Mouse (Mus musculus): Measurements from ENCODE around the gene Mcpt9. TPM values are rescaled to one million over a fixed set of nuclear protein-coding genes. Genes with fewer than 3 reads are reported as not detected.
"Not testable (repeated sequence)": the region's sequence is repeated elsewhere in the genome, so short reads cannot be mapped to it uniquely, and the experiment has no call there.

Mcpt9 gene
- total RNA-seq (2021) = not detected
- long read RNA-seq = 0 reads

DNA sequence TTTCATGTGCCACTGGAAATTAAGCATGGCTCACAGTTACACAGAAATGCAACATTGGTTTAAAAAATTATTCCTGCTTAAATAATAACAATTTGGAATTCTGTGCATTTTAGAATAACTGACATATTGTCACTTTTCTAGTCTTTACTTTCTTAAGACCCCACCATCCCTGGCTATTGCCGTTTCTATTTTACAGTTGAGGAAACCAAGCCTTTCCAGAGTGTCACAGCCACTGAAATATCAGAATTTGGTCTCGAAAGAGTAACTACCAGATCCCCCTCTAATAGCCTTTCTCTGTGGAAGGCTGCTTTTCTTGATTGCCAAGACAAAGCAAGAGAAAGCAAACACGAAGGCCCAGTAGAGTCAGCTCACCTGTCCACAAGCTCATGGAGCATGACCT lies at the start of gene Mcpt9:
Mcpt9 (minus strand) TSS at position 101 of the 400 bp plus-strand sequence.
- not testable (repeated sequence) for DNase-seq (ENCODE audit: low spot score in 2 of 2)

DNA sequence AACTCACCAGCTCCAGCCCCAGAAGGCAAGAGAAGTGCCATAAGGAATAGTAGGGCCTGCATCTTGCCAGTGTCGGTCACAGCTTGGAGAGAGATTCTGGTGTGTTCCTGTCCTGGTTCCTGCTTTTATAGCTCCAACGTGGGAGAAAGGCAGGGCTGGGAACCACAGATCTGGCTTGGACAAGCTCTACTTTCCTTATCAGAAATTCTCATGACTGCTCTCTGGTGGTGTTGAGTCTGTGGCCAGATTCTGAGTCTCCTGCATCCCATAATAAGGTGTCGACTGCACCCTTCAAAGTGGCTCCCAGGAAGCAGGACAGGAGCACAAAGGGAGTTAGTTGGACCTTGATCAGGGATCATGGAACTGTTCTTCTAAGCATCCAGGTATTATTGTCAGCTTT lies 31.9 kb upstream of the Mcpt9 start, which contains the start of gene Mcpt4:
Mcpt4 (minus strand) TSS at position 101 of the 400 bp plus-strand sequence.
- DNase-seq (ENCODE audit: low spot score in 2 of 2) = not testable (repeated sequence)

DNA sequence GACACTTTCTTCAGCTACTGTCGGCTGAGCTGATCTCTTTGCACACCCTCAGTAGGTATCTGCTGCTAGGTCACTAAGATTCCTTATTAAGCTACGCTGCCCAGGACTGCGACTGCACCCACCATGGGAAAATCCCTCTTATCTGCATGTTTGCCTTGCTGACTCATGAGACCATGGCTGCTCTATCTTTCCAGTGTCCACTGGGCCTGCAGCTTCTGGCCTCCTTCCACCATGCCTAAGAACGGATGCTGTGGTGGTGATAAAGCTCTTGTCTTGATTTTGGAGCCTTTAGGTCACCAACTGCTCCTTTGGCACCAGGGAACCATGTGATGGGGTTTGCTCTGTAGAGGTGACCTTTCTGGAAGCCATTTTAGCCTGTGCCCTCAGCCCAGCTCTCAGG lies 27.4 kb upstream of the Mcpt9 start:
- DNase-seq (ENCODE audit: low spot score in 2 of 2) = no peak

DNA sequence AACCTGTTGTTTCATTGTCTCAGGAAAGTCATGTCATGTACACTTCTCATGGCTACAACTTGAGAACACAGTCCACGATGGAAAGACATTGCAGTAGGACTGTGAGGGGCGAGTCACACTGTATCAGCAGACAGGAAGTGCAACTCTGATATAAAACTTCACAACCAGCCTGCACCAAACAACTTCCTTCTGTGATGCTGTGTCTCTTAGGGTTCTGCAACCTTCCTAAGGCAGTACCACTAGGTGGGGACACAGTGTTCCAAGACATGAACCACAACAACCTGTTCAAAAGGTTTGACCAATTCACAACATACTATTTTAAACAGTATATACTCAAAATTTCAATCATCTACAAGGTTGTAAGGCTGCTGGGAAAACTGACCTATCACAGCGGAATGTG lies 25.1 kb upstream of the Mcpt9 start:
- no peak for DNase-seq (ENCODE audit: low spot score in 2 of 2)

DNA sequence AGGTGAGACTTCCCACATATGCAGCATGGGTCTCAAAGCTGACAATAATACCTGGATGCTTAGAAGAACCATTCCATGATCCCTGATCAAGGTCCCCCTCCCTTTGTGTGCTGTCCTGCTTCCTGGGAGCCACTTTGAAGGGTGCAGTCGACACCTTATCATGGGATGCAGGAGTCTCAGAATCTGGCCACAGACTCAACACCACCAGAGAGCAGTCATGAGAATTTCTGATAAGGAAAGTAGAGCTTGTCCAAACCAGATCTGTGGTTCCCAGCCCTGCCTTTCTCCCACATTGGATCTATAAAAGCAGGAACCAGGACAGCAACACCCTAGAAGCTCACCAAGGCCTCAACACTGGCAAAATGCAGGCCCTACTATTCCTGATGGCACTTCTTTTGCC lies 11.5 kb upstream of the Mcpt9 start, which contains the start of gene Mcpt2:
Mcpt2 (plus strand) TSS at position 250 of the 400 bp plus-strand sequence.
- DNase-seq (ENCODE audit: low spot score in 2 of 2) = not testable (repeated sequence)

DNA sequence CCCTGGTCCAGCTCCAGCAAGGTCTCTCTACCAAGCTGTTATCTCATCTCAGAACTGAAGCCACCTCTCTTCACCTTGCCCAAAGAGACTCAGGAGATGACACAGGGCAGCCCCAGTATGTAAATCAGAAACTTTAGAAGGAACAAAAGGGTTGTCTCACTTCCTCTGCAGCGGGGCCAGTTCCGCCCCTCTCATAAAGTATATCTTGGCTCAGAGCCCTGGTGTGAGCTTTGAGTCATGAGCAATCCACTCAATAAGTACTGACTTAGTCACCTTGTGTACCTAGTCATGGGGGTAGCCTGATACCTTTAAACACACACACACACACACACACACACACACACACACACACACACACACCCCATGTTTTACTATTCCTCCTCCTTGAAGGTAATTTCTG lies 4.1 kb upstream of the Mcpt9 start:
- no peak for DNase-seq (ENCODE audit: low spot score in 2 of 2)

DNA sequence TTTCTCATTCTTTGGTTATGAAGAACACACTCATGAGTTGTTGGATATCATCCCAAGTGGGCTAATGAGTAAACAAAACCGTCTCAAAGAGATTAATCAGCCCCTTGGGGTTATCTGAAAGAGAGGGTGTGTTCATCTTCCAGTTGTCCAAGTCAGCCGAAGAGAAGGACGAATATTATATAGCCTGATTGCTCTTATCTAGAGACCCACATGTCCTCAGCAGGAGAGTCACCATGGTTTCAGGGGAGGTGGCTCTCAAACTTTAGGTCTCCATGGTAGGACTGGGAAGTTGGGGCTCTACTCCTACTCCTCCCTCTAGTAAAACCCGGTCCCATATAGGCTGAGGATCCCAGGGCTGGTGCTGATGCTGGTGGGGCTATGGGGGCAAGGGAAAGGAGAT lies 9.0 kb downstream of the Mcpt9 start:
- not testable (repeated sequence) for DNase-seq (ENCODE audit: low spot score in 2 of 2)

DNA sequence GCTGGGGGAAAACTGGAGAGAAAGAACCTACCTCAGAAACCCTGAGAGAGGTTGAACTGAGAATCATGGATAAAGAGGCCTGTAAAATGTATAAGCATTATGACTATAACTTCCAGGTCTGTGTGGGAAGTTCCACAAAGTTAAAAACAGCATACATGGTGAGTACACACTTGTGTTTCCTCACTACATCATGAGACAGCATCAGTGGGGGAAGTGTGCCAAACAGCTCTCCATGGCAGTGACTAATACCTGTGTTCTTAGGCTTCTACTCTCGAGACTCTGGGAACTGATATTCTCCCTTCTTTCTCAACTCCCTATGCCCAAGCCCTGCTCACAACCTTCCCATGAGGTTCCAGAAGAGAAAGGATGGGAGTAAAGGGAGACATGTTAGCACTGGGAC lies 10.8 kb downstream of the Mcpt9 start:
- DNase-seq (ENCODE audit: low spot score in 2 of 2) = no peak

DNA sequence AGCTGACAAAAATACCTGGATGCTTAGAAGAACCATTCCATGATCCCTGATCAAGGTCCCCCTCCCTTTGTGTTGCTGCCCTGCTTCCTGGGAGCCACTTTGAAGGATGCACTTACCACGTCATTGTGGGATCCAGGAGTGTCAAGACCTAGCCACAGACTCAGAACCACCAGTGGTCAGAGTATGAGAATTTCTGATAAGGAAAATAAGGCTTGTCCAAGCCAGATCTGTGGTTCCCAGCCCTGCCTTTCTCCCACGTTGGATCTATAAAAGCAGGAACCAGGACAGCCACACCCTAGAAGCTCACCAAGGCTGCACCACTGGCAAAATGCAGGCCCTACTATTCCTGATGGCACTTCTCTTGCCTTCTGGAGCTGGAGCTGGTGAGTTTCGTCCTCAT lies 12.6 kb downstream of the Mcpt9 start, which contains the start of gene Mcpt1:
Mcpt1 (plus strand) TSS at position 301 of the 400 bp plus-strand sequence.
- not testable (repeated sequence) for DNase-seq (ENCODE audit: low spot score in 2 of 2)

DNA sequence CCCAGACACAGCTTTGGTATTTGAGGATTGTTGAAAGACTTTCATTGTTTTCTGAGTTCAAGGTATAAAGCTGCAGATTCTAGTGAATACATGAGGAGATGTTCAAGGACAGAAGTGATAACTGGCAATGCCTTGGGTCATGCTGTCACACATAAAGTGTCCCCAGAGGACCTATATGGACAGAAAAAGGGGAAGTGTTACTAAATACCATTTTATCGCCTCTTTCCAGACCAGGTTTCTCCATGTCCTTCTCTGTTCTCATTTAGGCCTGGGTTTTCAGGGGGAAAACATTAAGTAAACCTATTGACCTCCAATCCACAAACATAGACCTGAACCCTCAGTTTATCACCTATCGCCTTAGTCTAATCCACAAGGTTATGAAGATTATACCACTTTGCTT lies 16.4 kb downstream of the Mcpt9 start:
- no peak for DNase-seq (ENCODE audit: low spot score in 2 of 2)

DNA sequence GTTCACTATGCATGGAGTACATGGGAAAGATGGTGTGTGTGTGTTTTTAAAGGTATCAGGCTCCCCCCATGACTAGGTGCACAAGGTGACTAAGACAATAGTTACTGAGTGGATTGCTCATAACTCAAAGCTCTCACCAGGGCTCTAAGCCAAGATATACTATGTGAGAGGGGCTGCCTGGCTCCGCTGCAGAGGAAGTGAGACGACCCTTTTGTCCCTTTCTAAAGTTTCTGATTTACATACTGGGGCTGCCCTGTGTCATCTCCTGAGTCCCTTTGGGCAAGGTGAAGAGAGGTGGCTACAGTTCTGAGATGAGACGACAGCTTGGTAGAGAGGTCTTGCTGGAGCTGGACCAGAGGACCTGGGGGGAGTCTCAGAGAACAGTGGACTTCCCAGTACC lies 17.1 kb downstream of the Mcpt9 start:
- DNase-seq (ENCODE audit: low spot score in 2 of 2) = no peak

DNA sequence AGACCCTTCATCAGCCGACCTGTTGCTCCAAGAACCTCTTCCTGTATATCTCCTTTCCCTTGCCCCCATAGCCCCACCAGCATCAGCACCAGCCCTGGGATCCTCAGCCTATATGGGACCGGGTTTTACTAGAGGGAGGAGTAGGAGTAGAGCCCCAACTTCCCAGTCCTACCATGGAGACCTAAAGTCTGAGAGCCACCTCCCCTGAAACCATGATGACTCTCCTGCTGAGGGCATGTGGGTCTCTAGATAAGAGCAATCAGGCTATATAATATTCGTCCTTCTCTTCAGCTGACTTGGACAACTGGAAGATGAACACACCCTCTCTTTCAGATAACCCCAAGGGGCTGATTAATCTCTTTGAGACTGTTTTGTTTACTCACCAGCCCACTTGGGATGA lies 42.8 kb downstream of the Mcpt9 start:
- not testable (repeated sequence) for DNase-seq (ENCODE audit: low spot score in 2 of 2)

Other genes starting within 250 kb of the Mcpt9 start
- 1 to 10 TPM; 6.7 to 9.0 TPM for gene Adcy4, start 246.4 kb downstream of the Mcpt9 start, total RNA-seq (2021)
- gene Ripk3, start 241.6 kb downstream of the Mcpt9 start, total RNA-seq (2021) = 1 to 10 TPM in 1 of 2 experiments, under 1 TPM in 1; 0.78 to 2.2 TPM
- 1 to 10 TPM; 3.9 to 5.8 TPM for gene Nfatc4, start 207.4 kb downstream of the Mcpt9 start, total RNA-seq (2021)
- gene Nynrin, start 176.5 kb downstream of the Mcpt9 start, total RNA-seq (2021) = 10 to 100 TPM; 17.0 to 17.3 TPM
- gene Cbln3, start 146.1 kb downstream of the Mcpt9 start, total RNA-seq (2021) = 1 to 10 TPM in 1 of 2 experiments, under 1 TPM in 1; 0.62 to 1.0 TPM
- 10 to 100 TPM; 11.8 to 13.4 TPM for gene Khnyn, start 145.5 kb downstream of the Mcpt9 start, total RNA-seq (2021)
- gene Sdr39u1, start 130.2 kb downstream of the Mcpt9 start, total RNA-seq (2021) = 10 to 100 TPM; 80.5 to 87.8 TPM
- gene Cma1, start 85.8 kb downstream of the Mcpt9 start, total RNA-seq (2021) = under 1 TPM in 1 of 2 experiments, not detected in 1; 0.34 TPM
- gene Cma2, start 79.5 kb downstream of the Mcpt9 start, total RNA-seq (2021) = not detected
- not detected for gene Mcpt1, start 12.5 kb downstream of the Mcpt9 start, total RNA-seq (2021)
- not detected for gene Mcpt2, start 11.5 kb upstream of the Mcpt9 start, total RNA-seq (2021)
- not detected for gene Mcpt4, start 31.8 kb upstream of the Mcpt9 start, total RNA-seq (2021)
- gene Mcpt8, start 54.8 kb upstream of the Mcpt9 start, total RNA-seq (2021) = not detected
- not detected for gene Ctsg, start 72.1 kb upstream of the Mcpt9 start, total RNA-seq (2021)
- gene Gzme, start 90.1 kb upstream of the Mcpt9 start, total RNA-seq (2021) = not detected
- not detected for gene Gzmd, start 102.1 kb upstream of the Mcpt9 start, total RNA-seq (2021)
- gene Gzmg, start 129.1 kb upstream of the Mcpt9 start, total RNA-seq (2021) = not detected
- not detected for gene Gzmn, start 144.1 kb upstream of the Mcpt9 start, total RNA-seq (2021)
- gene Gzmf, start 180.9 kb upstream of the Mcpt9 start, total RNA-seq (2021) = not detected
- not detected for gene Gzmc, start 204.2 kb upstream of the Mcpt9 start, total RNA-seq (2021)
- not detected for gene Gzmb, start 231.8 kb upstream of the Mcpt9 start, total RNA-seq (2021)